Mouse (Mus musculus) spleen, adult 18-20 months (tissue): ENCODE measurements around the gene Cyb5rl.

Experiments
- DNase-seq, 2 experiments: peaks; one replicate each; pipeline ENCODE4 v3.0.0; 2022; ENCODE audit warnings: mixed read lengths in 2 of 2

Cyb5rl gene

DNA sequence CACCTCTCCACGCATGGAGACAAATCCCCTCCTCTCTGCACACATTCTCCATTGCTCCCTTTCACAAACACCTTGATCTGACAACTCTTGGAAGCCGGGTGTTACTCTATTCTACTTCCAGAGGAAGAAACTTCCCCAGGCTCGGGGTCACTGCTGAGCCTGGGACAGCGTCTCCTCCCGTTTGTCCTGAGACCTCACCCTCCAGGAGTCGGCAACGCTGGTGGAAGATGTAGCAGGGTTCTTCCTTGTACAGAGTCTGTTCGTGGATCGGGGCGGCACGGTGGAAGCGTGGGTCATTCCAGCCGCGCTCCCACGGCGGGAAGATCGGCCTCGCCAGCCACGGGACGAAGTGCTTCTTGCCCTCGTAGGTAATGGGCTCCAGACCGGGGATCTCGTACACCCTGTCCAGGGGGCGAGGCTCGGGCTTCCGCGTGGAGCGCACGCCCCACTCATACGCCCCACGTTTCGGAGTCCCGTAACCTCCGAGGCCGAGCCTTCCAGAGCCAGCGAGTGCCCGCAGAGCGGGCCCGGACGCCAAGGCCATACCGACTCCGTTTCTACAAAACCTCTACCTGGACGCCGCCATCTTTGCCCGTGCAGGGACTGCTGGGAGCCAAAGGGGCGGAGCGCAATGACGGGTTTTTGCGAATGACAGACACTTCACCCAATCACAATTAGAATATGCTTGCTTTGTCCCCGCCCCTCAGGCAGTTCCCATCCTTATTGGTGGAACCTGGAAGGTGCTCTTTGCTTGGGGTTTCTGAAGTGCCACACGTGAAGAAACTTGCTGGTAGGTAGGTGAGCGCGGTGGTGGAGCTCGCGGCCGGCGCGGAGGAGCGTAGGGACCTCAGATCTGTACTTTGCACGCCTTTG, at the start of gene Cyb5rl, which contains the start of gene Mrpl37:
Cyb5rl (plus strand) TSS at position 737 of the 873 bp plus-strand sequence.
Mrpl37 (minus strand) TSS at position 617 of the 873 bp plus-strand sequence.
- DNase-seq: peak; percentile 89 to 92

DNA sequence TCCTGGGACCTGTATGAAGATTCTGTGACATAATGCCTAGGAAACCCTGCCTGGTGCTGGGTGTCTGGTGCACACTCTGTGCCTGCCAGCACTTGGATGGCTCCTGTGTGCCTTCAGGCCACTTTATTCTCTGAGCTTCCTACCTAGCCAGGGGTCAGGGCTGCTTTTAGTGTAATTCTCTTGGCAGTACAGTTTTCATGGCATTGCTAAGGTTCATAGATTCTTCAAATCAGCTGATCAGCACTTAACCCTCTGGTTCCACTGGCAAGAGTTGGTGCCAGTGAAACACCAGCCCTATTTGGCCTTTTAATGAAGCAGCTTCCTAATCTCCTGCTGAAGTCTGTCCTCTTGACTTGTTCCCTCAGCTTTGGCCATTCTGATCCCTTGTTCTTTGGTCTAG, 49.5 kb upstream of the Cyb5rl start:
- DNase-seq: no peak

GRCm38 (mm10) chr4:107018521-107018920, 48.3 kb upstream of the Cyb5rl start:
- no peak for DNase-seq

DNA sequence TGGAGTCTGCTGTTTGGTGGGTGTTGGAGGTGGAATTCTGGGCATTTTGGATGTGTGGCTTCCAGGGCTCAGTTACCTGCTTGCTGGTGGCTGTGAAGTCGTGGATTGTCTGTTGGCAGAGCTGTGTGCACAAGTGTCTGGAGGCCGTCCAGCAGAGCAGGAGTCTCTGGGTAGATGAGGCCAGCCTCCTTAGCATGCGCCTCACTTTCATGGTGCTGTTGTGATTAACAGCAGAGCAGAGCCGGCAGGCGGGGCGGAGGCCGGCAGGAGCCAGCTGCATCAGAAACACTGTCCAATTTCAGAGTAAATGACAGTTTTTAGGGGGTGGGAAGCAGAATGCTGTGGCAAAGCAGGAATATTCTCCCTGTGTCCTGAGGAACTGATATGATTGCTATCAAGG, 47.8 kb upstream of the Cyb5rl start:
- no peak for DNase-seq

DNA sequence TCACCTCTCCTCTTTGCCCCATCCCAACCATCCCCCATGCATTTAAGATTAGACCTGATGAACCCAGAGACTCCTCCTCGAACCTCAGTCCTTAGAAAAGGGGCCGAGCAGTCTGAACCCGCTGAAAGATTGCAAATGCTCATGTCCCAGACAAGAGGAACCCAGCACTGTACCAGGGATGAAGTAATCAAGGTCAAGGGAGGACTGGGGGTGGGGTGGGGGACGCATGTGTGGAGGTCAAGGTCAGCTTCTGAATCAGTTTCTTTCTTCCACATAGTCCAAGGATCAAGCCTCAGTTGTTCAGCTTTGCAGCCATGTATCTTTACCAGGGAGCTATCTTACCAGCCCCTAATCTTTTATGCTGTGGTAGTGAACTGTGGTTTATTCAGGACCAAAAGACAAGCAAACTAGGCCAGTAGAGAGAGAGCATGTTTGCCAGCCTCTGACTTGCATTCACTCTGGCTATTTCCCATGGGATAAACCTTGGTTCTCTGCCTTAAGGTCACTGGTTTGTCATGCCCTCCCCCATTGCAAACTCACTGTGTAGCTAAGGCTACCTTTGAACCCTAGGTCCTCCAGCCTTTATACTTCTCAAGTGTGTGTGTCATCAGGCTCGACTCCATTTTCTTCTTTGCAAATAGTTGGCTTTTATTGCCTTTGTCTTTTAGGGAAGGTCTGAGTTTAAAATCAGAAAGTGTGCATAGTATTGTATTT, 46.3 kb upstream of the Cyb5rl start:
- no peak for DNase-seq

- DNase-seq: no peak
Observed at GRCm38 (mm10) chr4:107021464-107021863, 45.3 kb upstream of the Cyb5rl start.

DNA sequence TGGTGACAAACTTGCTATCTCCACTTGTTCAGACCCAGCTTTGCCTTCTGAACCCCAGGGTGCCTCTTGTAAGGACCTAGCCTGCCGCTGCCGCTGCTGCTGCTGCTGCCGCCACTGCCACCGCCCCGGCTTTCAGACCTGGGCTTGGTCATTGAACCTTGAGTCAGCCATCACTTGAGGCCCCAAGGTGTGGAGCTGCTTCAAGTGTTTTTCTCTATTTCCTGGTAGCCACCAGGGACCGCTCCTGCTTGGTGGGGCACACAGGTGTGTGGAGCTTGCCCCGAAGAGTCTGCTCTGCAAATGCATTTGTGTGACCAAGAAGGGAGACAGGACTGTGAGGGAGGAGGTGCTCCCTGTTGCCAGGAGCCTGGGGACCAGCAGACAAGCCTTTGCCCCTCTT, 41.9 kb upstream of the Cyb5rl start:
- DNase-seq: no peak

GRCm38 (mm10) chr4:107025369-107025768, 41.4 kb upstream of the Cyb5rl start:
- no peak for DNase-seq

DNA sequence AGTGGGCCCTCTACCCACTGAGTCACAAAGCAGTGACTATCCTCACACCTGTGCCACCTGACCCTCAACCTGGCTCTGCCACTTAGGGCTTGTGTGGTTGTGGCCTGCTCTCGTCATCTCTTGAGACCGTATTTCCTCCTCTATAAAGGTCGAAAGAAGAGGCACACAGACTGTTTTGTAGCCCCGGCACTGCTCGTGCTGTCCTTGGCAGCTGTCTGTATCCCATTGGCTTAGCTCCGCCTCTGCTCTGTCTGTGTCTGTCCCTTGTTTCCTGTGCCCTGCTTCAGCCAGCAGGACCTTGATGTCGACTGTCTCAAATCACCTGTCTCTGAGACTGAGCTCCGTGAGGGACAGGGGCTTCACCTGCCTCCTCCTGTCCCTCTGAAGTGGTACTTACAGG, 40.3 kb upstream of the Cyb5rl start:
- no peak for DNase-seq

DNA sequence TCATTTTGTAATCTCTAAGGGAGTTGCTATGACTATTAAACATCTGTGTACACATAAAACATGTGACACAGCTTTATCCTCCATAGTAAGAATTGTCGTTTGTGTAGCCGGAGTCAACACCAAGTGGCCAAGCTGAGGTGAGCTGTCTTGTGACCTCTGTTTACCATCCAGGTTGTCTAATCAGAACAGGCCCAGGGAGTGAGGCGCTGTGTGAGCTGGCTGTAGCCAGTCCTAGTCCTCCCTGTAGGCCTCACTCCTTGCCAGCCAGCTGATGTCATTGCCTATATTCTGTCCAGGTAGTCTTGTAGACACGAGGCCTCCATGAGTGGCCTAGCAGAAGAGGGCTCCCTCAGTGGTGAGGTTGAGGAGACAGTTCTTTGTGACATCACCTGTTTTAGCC, 31.1 kb upstream of the Cyb5rl start:
- DNase-seq: no peak

- DNase-seq: no peak
Observed at GRCm38 (mm10) chr4:107036985-107037384, 29.8 kb upstream of the Cyb5rl start.

- DNase-seq: no peak
Observed at GRCm38 (mm10) chr4:107038303-107038702, 28.5 kb upstream of the Cyb5rl start.

GRCm38 (mm10) chr4:107039270-107039669, 27.5 kb upstream of the Cyb5rl start:
- DNase-seq: no peak

DNA sequence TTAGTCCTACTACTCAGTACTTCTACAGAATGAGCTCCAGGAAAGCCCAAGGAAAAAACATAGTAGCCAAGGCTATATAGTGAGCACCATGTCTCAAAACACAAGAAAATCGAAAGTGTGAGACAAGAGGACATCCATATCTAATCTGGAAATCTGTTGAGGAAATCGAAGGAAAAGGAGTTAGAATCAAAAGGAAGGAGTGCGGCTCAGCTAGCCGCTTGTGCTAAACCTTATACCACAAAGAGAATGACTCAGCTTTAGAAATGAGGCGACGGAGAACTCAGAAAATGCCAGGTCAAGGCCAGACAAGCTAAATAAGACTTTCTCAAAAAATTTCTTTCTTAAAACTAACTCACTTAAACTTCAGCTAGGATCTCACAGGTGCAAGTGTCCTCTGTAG, 24.5 kb upstream of the Cyb5rl start:
- no peak for DNase-seq

- DNase-seq: no peak
Observed at GRCm38 (mm10) chr4:107045188-107045587, 21.6 kb upstream of the Cyb5rl start.

DNA sequence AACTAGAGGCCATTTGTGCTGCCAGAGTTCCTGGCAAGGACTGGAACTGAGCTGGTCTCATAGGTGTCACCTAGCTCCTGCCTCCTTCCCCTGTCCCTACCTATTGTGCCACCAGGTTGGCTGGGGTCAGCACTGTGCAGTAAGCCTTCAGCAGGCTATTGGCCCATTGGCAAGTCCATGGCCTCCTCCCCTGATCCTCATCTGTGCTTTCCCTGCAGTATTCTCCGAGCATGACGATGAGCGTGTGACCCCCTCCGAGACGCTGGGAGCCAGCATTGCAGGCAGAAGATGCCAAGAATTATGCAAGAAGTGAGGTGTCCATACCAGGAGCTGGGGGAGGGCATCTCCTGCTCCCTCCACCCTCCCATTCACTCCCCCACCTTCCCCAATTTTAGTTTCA, 19.0 kb upstream of the Cyb5rl start:
- no peak for DNase-seq

DNA sequence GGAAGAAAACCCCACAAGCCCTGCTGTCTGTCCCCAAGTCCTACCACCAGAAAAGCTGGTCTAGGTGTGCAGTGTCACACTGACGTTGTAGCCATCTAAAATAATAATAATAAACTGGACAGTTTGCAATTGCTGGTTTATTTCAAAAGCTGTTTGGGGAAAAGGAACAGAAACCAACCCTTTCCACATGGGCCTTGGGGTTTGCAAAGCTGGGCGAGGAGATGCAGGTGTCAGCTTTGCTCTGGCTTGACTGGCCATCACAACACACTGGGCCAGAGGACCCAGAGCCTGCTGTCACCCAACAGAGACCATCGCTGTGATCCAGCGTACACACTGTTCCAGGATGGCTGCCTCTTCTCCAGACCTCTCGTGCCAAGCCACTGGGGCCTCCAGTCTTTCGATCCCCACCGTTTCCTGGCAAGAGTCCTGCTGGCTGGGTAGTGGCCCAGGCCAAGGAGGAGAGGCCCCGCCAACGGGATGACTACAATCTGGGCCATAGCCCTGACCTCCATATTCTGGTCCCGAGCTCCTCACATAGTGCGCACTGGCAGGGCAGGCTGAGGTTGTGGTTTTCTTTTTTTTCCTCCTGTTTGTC, 18.1 kb upstream of the Cyb5rl start:
- no peak for DNase-seq

GRCm38 (mm10) chr4:107051889-107052288, 14.9 kb upstream of the Cyb5rl start:
- no peak for DNase-seq

DNA sequence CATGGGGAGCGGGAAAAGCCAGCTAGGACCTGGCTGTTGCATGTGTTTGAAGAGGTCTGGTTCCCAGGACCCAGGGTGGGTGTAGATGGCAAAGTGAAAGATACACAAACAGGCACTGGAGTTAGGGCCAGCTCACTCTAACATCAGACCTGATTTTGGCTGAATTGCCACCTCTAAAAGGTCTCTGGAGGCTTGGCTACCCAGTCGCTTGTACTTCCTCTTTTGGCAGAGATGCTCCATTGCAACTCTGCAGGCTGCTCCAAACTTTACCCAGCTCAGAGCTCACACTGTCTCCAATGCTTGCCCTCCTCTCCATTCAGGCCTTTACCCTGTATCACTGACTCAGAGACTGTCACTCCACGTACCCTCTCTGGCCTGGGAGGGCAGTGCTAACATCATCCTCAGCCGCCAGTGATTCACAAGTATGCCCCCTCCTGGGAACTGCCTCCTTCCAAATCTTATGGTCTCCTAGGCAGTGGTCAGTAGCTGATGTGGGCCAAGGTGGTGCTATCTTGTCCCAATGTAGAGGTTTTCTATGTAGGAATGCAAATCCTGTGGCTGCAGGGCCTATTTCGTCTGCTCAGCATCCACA, 13.7 kb upstream of the Cyb5rl start:
- DNase-seq: no peak

GRCm38 (mm10) chr4:107056088-107056487, 10.7 kb upstream of the Cyb5rl start:
- no peak for DNase-seq

- no peak for DNase-seq
Observed at GRCm38 (mm10) chr4:107058346-107058745, 8.4 kb upstream of the Cyb5rl start.

GRCm38 (mm10) chr4:107058781-107059180, 8.0 kb upstream of the Cyb5rl start:
- no peak for DNase-seq

- no peak for DNase-seq
Observed at GRCm38 (mm10) chr4:107061560-107061959, 5.2 kb upstream of the Cyb5rl start.
